Mouse (Mus musculus): Measurements from ENCODE around the gene Syap1.

Gene Syap1

GRCm38 (mm10) chrX:162887931-162888511 is at the start of gene Syap1:
Syap1 (minus strand) TSS chrX:162888447.
- DNase-seq (ENCODE audit: low spot score): peak; percentile 85

GRCm38 (mm10) chrX:162931467-162931866 is 43.2 kb upstream of the Syap1 start:
- no peak for DNase-seq (ENCODE audit: low spot score)

GRCm38 (mm10) chrX:162921487-162922125 is 33.4 kb upstream of the Syap1 start:
- no peak for DNase-seq (ENCODE audit: low spot score)

GRCm38 (mm10) chrX:162915697-162916096 is 27.4 kb upstream of the Syap1 start:
- DNase-seq (ENCODE audit: low spot score): peak; percentile 81

GRCm38 (mm10) chrX:162913651-162914050 is 25.4 kb upstream of the Syap1 start:
- DNase-seq (ENCODE audit: low spot score): no peak

GRCm38 (mm10) chrX:162907554-162907953 is 19.3 kb upstream of the Syap1 start:
- no peak for DNase-seq (ENCODE audit: low spot score)

GRCm38 (mm10) chrX:162902040-162902734 is 13.9 kb upstream of the Syap1 start:
- peak; percentile 35 for DNase-seq (ENCODE audit: low spot score)

- peak; percentile 57 for DNase-seq (ENCODE audit: low spot score)
Measured at GRCm38 (mm10) chrX:162901371-162902039, 13.3 kb upstream of the Syap1 start.

GRCm38 (mm10) chrX:162900938-162901337 is 12.7 kb upstream of the Syap1 start, which contains the start of gene Ctps2:
Ctps2 (plus strand) TSS chrX:162901238.
- DNase-seq (ENCODE audit: low spot score): no peak

GRCm38 (mm10) chrX:162888575-162889223 is 452 bp upstream of the Syap1 start:
- DNase-seq (ENCODE audit: low spot score): peak; percentile 16

- DNase-seq (ENCODE audit: low spot score): no peak
Measured at GRCm38 (mm10) chrX:162878236-162878635, 10.0 kb downstream of the Syap1 start.

GRCm38 (mm10) chrX:162873761-162874160 is 14.5 kb downstream of the Syap1 start:
- DNase-seq (ENCODE audit: low spot score): no peak

GRCm38 (mm10) chrX:162871734-162872517 is 16.3 kb downstream of the Syap1 start:
- DNase-seq (ENCODE audit: low spot score): peak; percentile 51

- DNase-seq (ENCODE audit: low spot score): no peak
Measured at GRCm38 (mm10) chrX:162868294-162868965, 19.8 kb downstream of the Syap1 start.

GRCm38 (mm10) chrX:162848682-162849081 is 39.6 kb downstream of the Syap1 start:
- no peak for DNase-seq (ENCODE audit: low spot score)

- DNase-seq (ENCODE audit: low spot score): no peak
Measured at GRCm38 (mm10) chrX:162845531-162845930, 42.7 kb downstream of the Syap1 start.

- DNase-seq (ENCODE audit: low spot score): no peak
Measured at GRCm38 (mm10) chrX:162844447-162845100, 43.7 kb downstream of the Syap1 start.

- no peak for DNase-seq (ENCODE audit: low spot score)
Measured at GRCm38 (mm10) chrX:162832101-162832500, 56.1 kb downstream of the Syap1 start.

- DNase-seq (ENCODE audit: low spot score): no peak
Measured at GRCm38 (mm10) chrX:162831542-162831941, 56.7 kb downstream of the Syap1 start.

- no peak for DNase-seq (ENCODE audit: low spot score)
Measured at GRCm38 (mm10) chrX:162831036-162831435, 57.2 kb downstream of the Syap1 start.
